Mouse (Mus musculus) gastrocnemius, postnatal 10 days (tissue): ENCODE measurements around the gene Fbxo44. TPM values are rescaled to one million over a fixed set of nuclear protein-coding genes. Genes with fewer than 3 reads are reported as not detected.
A peak's percentile ranks its signal among the peaks of the same experiment; 100 is the strongest.
"Not testable (repeated sequence)": the region's sequence is repeated elsewhere in the genome, so short reads cannot be mapped to it uniquely, and the experiment has no call there.

ENCODE experiments used
- DNase-seq: peaks from one replicate; pipeline ENCODE4 v3.0.0; 2021; ENCODE audit warnings: mixed read lengths
- long read RNA-seq, 2 experiments: library from polyadenylated mRNA; stranded (forward); transcript quantifications; one replicate each; pipeline ENCODE4 v2.0.0; 2021
- total RNA-seq, 2 experiments: library from RNA; stranded (reverse); gene quantifications; 2 replicates each; pipeline ENCODE4 v1.2.3; 2021

The Fbxo44 gene
- total RNA-seq: 1 to 10 TPM in 1 of 2 experiments, under 1 TPM in 1; 0.75 to 1.6 TPM
- long read RNA-seq, experiment 1, partial matches to known transcripts: 0 of 1 reads
- long read RNA-seq, experiment 1, other reads (novel, unspliced or antisense): 0 of 1 reads
- long read RNA-seq, experiment 2, partial matches to known transcripts: 0 of 3 reads
- long read RNA-seq, experiment 2, other reads (novel, unspliced or antisense): 2 of 3 reads

DNA sequence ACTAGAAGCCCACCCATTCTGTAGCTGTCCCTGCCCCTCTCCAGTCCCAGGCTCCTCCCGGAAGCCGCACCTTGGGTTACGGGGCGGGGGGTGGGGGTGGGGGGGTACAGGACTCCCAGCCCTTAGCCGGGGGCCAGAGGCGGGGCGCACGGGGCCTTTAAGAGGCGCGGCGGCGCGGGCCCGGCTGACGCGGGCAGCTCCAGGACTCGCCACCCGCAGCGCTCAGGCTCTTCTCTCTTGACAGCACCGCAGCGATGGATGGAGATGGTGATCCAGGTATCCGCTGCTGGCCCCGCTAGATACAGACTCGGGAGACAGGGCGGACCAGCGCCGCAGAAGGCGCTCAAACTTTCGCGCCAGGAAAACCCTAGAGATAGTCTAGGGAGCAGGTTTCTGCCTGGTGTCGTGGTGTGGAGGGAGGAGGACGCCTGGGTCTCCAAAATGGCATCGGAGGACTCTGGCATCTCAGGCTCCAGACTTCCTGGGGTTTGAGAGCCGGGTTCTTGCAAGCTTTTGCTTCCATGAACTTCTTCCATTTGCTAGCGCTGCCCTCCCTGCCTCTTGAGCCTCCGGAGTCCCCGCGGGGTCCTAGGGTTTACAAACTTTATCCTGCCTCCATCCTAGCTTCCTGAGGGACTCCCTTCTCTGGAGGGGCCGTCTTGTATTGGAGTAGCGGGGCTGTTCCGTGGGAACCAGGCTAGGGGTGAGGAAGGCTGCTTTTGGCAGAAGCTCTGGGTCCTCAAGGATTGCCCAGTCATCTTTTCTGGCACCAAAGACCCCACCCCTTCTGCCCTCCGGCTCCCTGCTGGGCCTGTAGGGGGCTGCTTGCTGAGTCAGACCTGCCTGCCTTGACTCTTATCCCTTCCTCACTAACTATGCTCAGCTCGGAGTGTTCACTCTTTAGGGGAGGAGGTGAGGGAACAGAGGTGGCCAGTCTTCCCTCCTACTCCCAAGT is at the start of gene Fbxo44, which contains the start of gene Fbxo2:
Fbxo44 (minus strand) TSS at position 47 of the 955 bp plus-strand sequence.
Fbxo2 (plus strand) TSS at position 186 of the 955 bp plus-strand sequence.
- DNase-seq: no peak

DNA sequence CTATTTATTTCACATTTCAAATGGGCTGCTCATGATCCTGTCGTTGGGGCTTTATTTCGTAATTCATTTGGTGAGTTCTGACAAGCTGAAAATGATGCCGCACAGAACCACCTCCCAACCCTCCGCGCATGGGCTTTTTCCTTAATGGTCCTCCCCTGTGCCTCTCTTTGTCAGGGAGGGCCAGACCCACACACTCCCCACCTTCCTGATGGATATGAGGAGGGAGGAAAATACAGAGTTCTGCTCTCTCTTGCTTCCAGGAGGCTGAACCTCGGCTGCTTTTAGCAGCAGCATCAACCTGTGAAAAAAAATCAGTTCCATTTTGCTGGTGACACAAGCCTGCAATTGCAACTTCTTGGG is 44.6 kb upstream of the Fbxo44 start:
- no peak for DNase-seq

DNA sequence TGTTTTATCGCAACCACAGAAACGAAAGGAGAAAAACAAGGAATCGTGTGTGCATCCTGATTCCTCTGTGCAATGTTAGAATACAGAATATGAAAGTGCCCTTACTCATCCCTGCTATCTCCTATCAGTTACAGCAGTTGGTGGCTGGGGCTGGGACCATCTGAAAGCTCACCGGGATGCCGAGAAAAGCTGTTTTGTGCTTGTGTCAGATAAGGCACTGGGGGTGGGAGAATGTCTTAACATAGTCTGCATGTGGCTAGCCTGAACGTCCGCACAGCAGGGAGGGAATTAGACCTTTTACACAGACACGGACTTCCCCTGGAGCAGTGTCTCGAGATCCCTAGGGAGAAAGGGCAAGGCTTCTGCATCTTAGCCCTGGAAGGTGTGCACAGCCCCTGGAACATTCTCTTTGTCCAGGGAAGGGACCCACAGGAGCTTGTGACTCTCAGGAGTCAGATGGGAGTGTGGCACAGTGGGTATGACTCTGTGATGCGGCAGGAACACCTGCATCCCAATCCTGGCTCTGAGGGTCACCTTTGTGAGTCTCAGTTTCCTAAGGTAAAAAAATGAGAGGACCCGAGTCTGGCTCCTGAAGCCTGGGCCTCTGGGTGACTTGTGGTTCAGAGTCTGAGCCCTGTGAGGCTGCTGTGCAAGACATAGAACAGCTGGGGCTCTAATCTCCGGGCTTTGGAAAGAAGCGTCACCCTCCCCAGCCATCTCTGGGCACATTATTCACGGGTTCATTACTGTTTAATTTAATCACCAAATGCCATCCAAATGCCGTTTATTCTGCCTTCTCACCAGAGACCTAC is 44.0 kb upstream of the Fbxo44 start:
- DNase-seq: no peak

GRCm38 (mm10) chr4:148203557-148203956 is 43.3 kb upstream of the Fbxo44 start:
- DNase-seq: no peak

DNA sequence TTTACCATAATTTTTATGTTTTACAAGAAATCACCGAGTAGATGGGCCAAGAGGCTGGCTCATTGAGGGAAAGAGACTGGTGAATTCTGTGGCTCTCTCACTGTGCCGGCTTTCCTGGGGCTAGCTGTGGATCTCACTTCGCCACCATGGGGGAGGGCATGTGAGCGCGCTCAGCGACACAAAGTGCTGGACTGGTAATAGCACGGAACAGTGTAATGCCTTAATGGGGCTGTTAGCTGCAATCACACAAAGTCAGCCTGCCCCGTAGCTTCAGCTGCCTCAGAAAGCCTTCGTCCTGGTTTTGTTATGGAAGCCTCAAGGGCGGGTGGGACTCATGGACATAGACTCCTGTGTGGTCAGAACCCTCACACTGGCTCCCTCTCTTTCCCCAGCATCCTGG is 38.4 kb upstream of the Fbxo44 start:
- DNase-seq: no peak

DNA sequence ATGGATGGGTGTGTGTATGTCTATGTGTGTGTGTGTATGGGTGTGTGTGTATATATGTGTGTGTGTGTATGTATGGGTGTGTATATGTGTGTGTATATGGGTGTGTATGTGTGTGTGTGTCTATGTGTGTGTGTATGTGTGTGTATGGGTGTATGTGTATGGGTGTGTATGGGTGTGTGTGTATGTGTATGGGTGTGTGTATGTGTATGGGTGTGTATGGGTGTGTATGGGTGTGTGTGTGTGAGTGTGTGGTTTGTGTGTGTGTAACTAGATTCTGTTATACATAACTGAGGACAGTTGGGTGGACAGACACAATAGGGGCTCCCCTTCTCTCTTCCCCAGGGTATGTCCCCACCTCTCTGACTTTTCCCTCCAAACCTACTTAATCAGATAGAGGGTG is 34.1 kb upstream of the Fbxo44 start:
- DNase-seq: no peak

- DNase-seq: no peak
Observed at GRCm38 (mm10) chr4:148192707-148193245, 32.5 kb upstream of the Fbxo44 start.

DNA sequence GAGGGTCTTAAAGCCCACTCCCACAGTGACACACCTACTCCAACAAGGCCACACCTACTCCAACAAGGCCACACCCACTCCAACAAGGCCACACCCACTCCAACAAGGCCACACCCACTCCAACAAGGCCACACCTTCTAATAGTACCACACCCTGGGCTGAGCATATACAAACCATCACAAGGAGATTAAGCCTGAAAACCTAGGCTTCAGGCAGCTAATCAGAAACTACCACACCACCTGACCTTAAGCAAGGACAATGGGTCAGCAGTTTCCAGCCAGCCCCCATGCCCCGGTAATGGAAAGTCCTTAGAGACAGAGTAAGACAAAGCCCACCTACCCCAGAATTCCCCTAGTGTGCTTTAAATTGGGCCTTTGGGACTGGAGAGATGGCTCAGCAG is 28.5 kb upstream of the Fbxo44 start:
- not testable (repeated sequence) for DNase-seq

GRCm38 (mm10) chr4:148185819-148186218 is 25.5 kb upstream of the Fbxo44 start:
- no peak for DNase-seq

DNA sequence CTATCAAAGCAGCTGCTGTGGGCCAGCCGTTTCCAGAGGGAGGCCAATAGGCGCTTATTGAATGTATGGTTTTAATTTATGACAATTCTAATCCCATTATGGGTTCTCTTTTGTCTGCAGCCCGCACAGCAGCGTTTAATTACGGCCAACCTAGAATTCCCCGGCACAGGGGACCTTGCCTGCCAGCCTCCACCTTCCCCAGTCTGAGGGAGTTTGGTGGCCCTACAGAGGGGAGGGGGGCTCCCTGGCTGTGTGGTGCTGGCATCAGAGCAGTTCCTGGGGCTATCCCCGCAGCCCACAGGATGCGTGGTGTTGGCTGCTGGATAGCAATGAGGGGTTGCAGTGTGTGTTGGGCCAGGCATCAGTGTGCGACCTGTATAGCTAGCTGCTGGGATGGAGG is 24.3 kb upstream of the Fbxo44 start:
- no peak for DNase-seq

DNA sequence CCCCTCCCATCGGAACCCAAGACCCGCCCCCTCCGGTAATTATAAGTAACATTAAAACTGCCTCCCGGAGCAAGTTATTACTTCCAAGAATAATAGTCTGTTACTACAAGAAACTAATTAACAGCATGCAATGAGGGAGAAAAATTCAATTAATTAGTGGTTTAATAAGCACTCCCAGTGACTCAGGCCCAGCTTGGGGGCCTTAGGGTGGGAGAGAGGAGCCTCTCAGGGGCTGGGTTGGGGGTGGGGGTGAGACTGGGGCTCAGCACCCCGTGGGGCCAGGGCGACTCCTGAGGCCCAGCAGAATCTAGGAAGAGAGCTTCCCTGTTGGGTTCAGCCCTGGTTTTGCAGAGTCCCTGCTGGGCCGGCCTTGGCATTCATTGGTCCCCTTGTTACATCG is 22.1 kb upstream of the Fbxo44 start:
- no peak for DNase-seq

GRCm38 (mm10) chr4:148181483-148181882 is 21.2 kb upstream of the Fbxo44 start:
- no peak for DNase-seq

- no peak for DNase-seq
Observed at GRCm38 (mm10) chr4:148177716-148178115, 17.4 kb upstream of the Fbxo44 start.

GRCm38 (mm10) chr4:148176603-148177002 is 16.3 kb upstream of the Fbxo44 start:
- not testable (repeated sequence) for DNase-seq

DNA sequence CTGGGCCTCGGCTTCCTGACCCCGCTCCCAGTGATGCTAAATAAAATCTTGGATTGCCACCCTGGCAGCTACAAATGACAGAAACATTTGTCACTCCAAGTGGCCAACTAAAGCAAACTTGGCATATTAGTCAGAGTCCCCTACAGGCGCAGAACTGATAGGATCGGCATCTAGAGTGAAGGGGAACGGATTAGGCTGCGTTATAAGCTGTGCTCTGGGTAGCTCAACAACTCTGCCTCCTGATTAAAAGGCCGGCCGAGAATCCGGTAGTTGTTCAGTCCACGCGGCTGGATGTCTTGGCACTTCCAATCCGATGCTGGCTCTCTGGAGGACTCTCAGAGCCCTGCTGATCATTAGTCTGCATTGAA is 14.2 kb upstream of the Fbxo44 start:
- no peak for DNase-seq

DNA sequence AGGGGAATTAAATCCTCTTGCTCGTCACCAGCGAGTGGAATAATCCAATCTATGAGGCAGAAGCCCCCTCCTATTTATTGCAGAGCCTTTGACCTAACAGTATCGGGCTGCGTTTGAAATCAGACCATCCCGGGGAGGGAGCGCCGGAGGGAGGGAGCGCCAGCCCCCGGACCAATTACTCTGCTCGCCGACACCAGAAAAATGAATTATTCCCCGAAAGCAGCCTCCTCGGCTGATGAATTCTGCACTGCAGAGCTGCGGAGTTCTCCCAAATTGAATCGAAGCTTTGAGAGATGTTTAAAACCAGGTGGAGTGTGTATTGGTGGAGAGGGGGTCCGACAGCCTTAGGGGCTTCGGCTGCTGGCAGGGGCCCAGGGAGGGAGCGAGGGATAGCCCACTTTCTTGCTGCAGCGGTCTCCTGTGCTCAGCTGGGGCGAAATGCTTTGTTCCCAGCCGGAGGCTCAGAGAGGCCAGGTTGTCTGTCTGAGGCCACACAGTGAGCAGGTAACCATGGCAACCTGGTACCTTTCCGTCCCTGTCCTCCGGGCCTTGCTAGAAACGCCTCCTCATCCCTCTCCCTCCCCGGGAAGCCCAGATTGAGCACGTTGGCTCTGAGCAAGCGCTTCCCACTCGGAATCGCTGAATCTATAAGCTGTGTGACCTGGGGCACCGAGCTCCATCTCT is 13.7 kb upstream of the Fbxo44 start:
- no peak for DNase-seq

DNA sequence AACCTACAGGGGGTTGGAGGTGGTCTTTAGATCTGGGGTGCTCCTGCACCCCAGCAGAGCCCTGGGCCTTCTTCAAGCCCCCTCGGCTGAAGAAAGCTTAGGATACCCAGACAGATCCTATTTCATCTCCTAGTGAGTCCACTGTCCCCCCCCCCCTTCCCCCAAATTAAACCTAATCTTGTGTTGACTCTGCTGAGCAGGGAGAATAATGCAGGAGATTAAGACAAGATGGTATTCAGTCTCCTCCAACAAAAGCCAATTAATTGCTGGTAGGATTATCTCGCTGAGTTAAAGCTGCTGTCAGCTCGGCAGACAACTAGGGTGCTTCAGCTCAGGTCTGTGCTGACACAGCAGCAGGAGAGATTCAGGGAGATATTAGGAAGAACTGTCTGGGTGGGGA is 11.0 kb upstream of the Fbxo44 start:
- DNase-seq: no peak

DNA sequence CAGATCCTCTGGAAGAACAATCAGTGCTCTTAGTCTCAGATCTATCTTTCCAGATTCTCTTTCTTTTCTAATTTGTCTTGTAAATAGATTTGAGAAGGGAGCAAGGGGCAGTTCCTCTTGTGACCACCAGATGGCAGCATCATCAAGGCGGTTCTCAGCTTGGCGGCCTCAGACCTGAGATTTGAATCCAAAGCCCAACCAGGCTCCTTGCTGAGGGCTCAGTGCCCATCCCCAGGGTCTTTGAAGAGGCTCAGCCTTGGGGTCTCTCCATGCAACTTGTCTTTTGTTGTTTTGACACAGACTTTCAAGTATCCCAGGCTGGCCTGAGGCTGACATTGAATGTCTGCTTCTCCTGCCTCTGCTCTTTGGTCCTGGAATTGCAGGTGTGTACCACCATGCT is 10.6 kb upstream of the Fbxo44 start:
- peak; percentile 52 for DNase-seq

DNA sequence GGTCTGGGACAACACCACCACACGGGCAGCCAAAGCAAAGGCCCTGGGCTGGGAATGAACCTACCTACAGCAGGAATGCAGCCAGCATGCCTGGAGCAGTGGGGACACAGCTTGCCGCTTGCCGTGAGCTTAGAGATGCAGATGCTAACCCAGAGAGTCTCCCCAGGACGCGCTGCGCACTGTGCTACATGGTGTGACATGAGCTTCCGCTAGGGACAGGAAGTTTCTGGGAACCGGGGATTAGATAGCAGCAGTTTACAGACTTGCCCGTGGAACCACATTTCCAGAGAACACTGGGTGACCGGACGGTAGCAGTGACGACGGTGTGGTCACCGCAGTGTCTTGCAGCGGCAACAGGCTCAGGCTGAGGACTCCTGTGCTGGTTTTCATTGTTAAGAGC is 9.3 kb upstream of the Fbxo44 start:
- no peak for DNase-seq

- DNase-seq: peak; percentile 68
Observed at GRCm38 (mm10) chr4:148168287-148168686, 8.0 kb upstream of the Fbxo44 start.

- DNase-seq: peak; percentile 74
Observed at GRCm38 (mm10) chr4:148166986-148167385, 6.7 kb upstream of the Fbxo44 start.

DNA sequence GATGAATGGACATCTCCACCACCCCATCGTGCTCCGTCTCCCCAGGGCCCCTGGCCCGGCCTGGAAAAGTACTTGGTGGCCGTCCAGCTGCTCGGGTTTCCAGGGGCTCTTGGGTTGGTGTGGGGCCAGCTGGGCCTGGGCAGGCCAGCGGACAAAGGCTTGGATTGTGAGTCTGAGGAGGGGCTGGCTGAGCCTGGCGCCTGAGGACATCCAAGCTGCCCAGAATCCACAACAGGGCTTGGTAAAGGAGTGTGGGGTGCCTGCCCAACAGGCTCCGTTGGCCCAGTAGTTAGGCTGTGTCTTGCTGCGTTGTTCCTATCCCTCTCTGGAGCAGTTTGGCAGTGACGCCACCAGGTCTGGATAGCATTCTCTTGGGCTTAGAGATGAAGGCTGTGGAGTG is 6.1 kb upstream of the Fbxo44 start:
- DNase-seq: no peak
